Mouse (Mus musculus): ENCODE results near the gene Cdipt. TPM values are rescaled to one million over a fixed set of nuclear protein-coding genes. Genes with fewer than 3 reads are reported as not detected.

Gene Cdipt
- total RNA-seq (2015; ENCODE audit: low replicate concordance): 14.8 and 23.1 TPM in 2 replicates
- 9.5 and 20.9 TPM in 2 replicates for total RNA-seq (2017; ENCODE audit: low replicate concordance)

DNA sequence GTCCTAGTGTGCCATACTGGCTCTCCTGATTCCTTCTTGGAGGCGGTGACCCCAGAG, at the start of gene Cdipt:
Gene Cdipt (plus strand): TSS at position 22 of the 57 bp plus-strand sequence.
- ATAC-seq (replicated peaks; ENCODE audit: low FRiP score, poor library complexity, severe bottlenecking): no peak

DNA sequence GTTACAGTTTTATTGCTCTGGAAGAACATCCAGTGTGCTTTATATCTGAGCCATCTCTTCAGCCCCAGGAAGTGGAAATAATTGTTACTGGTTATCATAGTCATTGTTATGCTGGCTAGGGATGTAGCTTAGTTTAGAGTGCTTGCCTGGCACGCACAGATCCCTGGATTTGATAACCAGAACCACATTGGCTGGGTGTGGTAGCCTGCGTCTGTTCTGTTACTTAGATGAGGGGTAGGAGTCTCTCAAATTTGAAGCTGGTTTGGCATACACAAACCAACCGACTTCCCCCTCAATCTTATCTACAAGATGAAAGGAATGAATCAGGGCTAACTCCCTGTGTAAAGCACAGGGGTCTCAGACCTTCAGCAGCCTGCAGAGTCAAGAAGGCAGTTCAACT, 49.4 kb upstream of the Cdipt start:
- no peak for ATAC-seq (replicated peaks; ENCODE audit: low FRiP score, poor library complexity, severe bottlenecking)

DNA sequence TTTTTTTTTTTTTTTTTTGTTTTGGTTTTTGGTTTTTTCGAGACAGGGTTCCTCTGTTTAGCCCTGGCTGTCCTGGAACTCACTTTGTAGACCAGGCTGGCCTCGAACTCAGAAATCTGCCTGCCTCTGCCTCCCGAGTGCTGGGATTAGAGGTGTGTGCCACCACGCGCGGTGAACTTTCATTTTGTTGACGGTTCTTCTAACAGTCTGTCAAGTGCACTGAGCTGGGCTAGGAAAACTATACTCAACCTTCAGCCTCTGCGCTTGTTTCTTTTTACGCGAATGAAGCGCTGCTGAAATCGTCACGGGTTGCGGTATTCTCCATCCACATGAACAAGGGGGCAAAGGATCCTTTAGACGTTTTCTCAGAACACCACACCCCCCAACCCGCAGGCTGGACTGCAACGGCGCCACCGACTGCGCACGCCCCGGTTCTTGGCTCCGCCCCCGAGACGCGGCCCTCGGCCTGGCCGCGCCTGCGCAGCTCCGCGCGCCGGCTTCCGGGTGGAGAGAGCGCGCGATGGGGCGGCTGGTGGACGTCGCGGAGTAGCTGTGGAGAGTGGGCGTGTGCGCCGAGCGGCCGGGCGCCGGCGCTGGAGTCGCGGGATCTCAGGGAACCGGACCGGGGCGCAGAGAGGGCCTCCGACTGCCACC, 47.2 kb upstream of the Cdipt start, which contains the start of gene Kctd13:
Gene Kctd13 (plus strand): TSS at position 496 of the 654 bp plus-strand sequence.
- peak; percentile 94 for ATAC-seq (replicated peaks; ENCODE audit: low FRiP score, poor library complexity, severe bottlenecking)

DNA sequence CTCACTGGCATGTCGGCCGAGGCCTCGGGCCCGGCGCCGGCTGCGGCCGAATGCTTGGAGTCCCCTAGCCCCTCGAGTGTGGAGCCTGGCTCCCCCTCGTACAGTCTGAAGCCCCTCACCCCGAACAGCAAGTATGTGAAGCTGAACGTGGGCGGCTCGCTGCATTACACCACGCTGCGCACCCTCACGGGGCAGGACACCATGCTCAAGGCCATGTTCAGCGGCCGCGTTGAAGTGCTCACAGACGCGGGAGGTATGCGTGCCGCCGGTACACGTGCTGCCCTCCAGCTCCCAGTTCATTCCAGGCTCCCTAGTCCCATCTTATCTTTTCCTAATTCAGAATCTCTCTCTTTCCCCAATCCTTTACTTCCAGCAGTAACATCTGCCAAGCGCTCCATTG, 46.7 kb upstream of the Cdipt start:
- peak; percentile 21 for ATAC-seq (replicated peaks; ENCODE audit: low FRiP score, poor library complexity, severe bottlenecking)

DNA sequence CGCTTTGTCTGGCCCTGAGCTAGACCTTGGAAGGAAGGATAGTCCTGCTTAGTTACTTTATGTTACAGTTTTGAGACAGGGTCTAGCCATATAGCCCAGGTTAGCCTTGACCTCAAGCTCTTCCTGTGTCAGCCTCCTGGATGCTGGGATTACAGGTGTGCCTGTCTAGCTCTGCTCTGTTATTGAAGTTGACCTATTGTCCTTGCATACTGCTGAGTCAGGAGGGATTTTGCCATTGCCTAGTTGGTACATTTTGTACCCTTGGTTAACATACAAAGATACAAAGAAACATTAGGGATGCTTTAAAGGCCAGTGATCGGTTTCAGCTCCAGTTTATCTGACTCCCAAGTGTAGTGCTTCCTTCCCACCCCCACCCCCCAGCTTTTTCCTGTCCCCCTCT, 43.1 kb upstream of the Cdipt start:
- no peak for ATAC-seq (replicated peaks; ENCODE audit: low FRiP score, poor library complexity, severe bottlenecking)

DNA sequence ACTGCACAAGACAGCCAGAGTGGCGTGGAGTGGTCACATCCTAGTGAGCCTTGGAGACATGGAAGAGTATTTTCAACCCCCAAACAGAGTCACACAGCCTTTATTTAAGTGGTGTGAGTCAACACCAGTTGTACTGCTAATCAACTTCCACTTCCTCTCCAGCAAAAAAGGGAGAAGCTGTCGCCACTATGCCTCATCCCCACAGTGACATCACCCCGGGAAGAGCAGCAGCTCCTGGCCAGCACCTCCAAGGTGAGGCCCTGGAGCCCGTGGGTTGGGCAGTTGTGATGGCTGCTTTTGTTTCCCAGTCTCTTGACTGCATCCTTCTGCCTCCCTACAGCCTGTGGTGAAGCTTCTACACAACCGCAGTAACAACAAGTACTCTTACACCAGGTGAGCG, 34.5 kb upstream of the Cdipt start:
- ATAC-seq (replicated peaks; ENCODE audit: low FRiP score, poor library complexity, severe bottlenecking): no peak

- no peak for ATAC-seq (replicated peaks; ENCODE audit: low FRiP score, poor library complexity, severe bottlenecking)
Observed at GRCm38 (mm10) chr7:126941801-126942200, 33.9 kb upstream of the Cdipt start.

DNA sequence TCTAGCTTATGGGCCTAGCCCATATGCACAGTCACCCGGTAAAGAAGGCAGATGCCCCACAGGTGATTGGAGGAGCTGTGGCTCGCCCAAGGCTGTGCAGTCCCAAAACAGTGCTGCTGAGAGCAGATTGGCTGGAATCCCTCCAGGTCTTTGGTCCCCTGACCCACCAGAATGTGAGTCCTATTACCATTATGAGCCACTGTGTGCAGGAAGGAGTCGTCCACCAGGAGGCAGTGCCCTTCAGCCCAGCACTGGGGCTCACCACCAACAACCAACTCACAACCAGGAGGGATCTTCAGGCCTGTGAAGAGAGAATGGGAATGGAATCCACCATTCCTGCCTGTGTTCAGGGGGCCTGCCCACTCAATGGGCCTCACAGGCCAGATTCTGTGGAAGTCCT, 29.2 kb upstream of the Cdipt start:
- ATAC-seq (replicated peaks; ENCODE audit: low FRiP score, poor library complexity, severe bottlenecking): peak; percentile 41; the same call in 1 of the 2 replicates

DNA sequence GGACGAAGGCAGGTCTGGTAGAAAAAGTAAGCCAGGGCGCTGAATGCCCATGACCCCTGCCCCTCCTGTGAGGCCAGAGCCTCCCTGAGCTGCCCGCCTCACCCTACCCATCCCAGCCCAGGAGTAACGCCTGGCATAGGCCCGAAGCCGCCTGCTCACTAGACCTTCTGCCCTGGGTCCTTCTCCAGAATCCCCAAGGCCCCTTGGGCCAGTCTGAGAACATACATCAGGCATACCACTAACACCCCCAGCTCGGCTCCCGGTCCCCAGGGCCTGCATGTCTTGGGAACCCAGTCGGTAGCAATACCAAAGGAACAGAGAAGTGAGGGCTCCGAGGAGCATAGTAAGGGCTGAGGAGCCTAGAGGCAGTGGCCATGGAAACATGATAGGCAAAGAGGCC, 27.1 kb upstream of the Cdipt start:
- no peak for ATAC-seq (replicated peaks; ENCODE audit: low FRiP score, poor library complexity, severe bottlenecking)

- ATAC-seq (replicated peaks; ENCODE audit: low FRiP score, poor library complexity, severe bottlenecking): no peak
Observed at GRCm38 (mm10) chr7:126949403-126949792, 26.3 kb upstream of the Cdipt start, which contains the start of gene Asphd1. TSS of gene Asphd1 (minus strand) at chr7:126949582.

- ATAC-seq (replicated peaks; ENCODE audit: low FRiP score, poor library complexity, severe bottlenecking): peak; percentile 73
Observed at GRCm38 (mm10) chr7:126949793-126950646, 25.7 kb upstream of the Cdipt start, which contains the start of gene Sez6l2. TSS of gene Sez6l2 (plus strand) at chr7:126950563.

GRCm38 (mm10) chr7:126950647-126951615, 24.8 kb upstream of the Cdipt start:
- ATAC-seq (replicated peaks; ENCODE audit: low FRiP score, poor library complexity, severe bottlenecking): no peak

- no peak for ATAC-seq (replicated peaks; ENCODE audit: low FRiP score, poor library complexity, severe bottlenecking)
Observed at GRCm38 (mm10) chr7:126951741-126952140, 24.0 kb upstream of the Cdipt start.

DNA sequence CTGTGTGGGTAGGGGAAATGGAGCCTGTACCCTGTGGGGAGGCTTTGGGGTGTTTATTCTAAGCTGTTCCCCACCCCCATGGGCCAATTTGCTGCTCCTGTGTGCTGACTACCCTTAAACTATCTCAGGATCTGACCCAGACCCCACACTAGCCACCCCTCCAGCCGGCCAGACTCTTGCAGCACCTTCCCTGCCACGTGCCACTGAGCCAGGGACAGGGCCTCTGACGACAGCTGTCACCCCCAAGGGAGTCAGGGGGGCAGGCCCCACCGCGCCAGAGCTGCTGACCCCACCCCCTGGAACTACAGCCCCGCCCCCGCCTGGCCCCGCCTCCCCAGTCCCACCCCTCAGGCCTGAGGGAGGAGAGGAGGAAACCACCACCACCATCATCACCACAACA, 23.1 kb upstream of the Cdipt start:
- ATAC-seq (replicated peaks; ENCODE audit: low FRiP score, poor library complexity, severe bottlenecking): no peak

DNA sequence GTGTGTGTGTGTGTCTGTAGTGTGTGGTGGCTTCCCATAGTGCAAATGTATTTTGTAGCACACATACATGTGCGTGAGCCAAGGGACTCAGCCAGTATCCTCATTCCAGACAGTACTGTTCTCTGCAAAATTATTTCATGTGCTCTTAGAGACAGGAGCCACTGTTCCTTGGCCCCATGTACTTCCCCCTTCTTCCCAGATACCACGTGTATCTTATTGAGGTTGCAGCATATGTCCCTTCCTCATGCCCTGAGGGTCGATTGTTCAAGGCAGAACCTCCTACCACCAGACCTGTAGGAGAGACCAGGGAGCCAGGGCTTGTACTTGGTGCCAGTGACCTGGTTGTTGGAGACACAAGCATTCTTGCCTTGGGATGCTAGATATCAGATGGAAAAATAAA, 20.6 kb upstream of the Cdipt start:
- no peak for ATAC-seq (replicated peaks; ENCODE audit: low FRiP score, poor library complexity, severe bottlenecking)

GRCm38 (mm10) chr7:126959780-126960179, 15.9 kb upstream of the Cdipt start:
- no peak for ATAC-seq (replicated peaks; ENCODE audit: low FRiP score, poor library complexity, severe bottlenecking)

GRCm38 (mm10) chr7:126961095-126961494, 14.6 kb upstream of the Cdipt start:
- no peak for ATAC-seq (replicated peaks; ENCODE audit: low FRiP score, poor library complexity, severe bottlenecking)

DNA sequence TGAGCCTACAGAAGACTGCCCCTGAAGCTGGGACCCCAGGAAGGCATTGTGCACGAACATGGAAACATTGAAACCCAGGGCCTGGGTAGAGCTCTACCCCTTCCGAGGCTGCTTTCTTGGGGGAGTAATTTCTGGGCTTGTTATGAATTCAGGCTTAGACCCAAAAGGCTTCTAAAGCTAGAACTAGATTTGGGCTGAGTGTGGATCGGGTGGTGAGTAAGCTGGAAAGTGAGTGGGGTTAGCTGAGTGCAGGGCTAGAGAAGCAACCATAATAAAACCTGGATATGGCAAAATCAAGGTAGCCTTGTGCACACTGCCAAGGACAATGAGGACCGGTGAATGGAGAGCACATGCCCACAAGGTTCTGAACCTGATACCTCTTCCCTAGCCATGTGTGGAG, 13.7 kb upstream of the Cdipt start:
- no peak for ATAC-seq (replicated peaks; ENCODE audit: low FRiP score, poor library complexity, severe bottlenecking)

DNA sequence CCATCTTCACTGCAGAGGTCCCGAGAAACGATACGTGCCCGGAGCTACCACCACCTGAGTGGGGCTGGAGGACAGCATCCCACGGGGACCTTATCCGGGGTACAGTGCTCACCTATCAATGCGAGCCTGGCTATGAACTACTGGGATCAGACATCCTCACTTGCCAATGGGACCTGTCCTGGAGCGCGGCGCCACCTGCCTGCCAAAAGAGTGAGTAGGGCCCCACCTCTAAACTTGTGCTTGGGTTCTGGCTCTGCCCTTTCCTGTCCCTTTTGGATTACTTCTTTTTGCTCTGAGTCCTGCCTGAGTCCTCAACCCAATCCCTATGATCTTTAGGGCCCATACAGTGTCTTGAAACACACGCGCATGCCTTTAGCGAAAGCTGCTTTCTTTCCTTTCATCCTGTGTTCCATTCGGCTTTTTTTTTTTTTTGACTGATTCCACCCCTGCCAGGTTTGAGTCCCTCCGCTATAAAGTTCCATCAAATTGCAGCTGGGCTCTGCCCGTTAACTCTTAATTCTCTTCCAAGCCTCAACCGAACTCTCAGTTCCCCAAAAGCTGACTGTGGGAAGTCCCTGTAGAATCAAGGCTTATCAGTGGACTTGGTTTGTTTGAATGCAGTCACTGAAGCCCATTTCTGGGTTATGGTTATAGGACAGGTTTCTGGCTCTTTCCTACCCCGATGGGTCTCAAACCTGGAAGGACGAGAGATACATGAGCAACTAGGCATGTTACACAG, 12.0 kb upstream of the Cdipt start:
- ATAC-seq (replicated peaks; ENCODE audit: low FRiP score, poor library complexity, severe bottlenecking): no peak

DNA sequence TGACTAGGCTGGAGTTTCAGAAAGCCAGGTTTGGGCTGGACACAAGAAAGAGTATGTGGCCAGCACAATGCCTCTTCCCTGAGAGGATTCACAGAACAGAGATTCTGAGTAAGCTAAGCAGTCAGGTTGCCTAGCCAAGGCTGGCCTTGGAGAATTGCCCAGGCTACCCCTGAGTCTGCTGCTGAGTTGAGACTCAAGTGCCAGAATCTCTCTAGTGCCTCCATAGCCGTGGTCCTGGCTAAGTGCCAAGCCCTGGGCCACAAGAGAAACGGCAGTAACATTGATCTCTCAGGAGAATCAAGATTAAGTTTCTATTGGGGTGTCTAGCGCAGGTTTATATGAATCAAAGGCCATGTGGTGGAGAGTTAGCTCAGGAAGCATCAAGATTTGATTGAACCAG, 10.1 kb upstream of the Cdipt start:
- no peak for ATAC-seq (replicated peaks; ENCODE audit: low FRiP score, poor library complexity, severe bottlenecking)
